Mouse (Mus musculus) naive thymus-derived CD4-positive, alpha-beta T cell, adult 2 months (primary cell): ENCODE measurements at regions not wholly inside any gene's neighbourhood (a gene's known extent, or its start where the extent isn't known, plus 50 kb on each side); places are given as distances from the start of the nearest gene placed in this dataset.

ENCODE experiments used
- DNase-seq: peaks from one replicate; pipeline ENCODE4 v3.0.0-alpha.2; 2011; ENCODE audit warnings: low read depth

DNA sequence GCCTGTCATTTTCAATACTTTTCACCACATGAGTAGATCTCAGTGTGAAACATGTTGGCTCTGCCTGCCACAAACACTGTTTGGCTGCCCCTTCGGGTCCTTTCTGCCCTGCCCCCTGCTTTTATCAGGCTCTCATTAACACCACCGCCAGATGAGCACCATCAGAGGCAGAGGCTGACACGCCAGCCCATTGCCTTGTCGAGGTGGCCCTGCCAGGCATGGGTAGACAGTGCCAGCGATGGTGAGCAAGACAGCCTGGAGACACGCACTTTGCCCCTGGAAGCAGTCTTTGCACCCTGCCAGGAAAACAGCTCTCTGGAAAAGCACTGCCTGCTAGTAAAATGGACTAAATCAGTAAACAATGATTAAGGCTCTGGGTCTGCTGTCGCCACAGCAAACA lies 158.2 kb downstream of the Gm10295 start:
- no peak for DNase-seq

DNA sequence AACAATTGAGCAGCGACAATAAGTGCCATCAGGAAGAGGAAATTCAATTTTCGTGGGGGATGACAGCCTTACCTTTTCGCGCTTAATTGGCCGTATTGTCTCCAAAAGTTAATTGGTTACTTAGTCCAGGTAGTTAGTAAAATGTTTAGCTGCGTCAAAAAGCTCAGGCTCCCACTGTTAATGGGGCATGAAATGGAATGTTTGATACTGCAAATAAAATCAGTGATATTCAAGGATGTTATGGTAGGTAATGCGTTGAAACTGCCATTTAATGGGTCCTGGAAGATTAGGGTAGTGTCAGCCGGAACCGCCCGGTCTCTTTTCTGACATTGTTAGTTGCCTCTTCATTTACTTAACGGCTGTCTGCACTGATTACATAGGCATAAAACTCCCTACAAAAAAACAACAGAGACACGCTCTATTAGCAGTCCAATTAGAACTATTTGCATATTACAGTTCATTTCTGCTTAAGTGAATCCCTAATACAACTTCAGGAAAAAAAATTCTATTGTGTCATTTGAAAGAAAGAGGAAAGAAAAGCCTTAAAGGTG lies 161.0 kb downstream of the Gm10295 start:
- no peak for DNase-seq

DNA sequence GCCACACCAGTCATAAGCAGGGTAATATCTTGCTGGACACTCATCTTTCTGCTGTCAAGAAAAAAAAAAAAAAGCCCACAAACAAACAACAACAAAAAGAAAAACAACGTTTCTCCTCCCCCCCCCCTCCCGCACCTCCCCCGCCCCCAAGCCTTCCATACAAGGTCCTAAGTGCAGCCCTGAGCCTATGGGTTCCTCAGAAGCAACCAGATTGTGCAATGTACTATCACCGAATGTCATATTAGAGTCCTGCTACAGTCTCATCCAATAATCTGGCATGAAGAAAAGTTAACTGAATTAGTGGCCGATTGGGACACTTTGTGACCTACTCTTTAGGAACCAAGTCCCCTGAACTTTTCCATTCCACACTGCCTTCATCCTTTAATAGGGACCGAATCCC lies 161.5 kb downstream of the Gm10295 start:
- DNase-seq, result no peak

DNA sequence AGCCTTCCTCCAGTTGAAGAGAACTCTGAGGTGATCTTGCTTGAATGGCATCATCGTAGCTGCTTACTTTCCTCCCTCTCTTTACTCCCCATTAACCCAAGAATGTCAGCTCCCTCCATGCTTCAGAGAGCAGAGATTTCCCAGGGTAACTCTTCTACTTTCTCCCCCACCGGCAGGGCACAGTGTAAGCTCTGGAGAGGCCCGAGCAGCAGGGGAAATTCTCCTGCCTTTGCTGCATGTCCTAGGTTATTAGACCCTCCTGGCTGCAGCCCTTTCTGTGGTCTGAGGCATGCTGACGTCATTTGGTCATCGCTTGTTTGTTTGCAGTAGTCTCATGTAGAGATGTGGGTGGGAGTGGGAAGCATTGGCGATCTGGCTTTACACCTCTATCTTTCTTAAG lies 163.2 kb downstream of the Gm10295 start:
- no peak for DNase-seq

DNA sequence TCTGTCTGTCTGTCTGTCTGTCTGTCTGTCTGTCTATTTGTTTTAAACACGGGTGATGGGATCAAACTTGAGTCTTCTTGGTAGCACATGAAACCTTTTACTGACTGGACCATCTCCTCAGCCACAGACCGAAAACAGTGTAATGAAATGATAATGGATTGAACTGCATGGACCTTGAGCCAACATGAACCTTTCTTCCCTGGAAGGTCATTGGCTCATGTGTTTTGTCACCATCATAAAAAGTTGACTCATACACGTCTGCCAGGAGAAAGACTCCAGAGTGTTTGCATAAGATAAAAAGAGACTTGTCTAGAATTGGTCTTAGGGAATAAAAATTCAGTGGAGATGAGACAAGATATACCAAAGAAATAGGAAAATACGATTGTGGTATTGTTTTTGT lies 176.4 kb downstream of the Gm10295 start:
- no peak for DNase-seq

DNA sequence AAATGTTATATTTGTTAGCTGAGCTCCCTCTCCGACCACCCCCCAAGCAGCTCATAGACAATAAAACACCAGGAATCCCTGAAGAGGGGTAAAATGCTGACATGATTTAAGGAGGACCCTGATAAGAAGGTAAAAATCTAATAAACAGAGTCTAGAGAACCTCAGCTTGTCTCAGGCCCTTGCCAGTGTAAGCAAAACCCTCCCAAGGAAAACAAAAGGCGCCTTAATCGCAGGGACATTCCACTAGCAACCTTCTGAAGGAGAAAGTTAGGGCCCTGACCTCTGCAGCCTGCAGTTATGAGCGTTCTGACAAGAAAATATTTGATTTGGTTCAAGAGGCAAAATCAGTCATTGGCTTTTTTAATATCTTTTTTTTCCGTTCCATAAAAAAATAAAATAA lies 212.2 kb downstream of the Gm10295 start:
- no peak for DNase-seq

DNA sequence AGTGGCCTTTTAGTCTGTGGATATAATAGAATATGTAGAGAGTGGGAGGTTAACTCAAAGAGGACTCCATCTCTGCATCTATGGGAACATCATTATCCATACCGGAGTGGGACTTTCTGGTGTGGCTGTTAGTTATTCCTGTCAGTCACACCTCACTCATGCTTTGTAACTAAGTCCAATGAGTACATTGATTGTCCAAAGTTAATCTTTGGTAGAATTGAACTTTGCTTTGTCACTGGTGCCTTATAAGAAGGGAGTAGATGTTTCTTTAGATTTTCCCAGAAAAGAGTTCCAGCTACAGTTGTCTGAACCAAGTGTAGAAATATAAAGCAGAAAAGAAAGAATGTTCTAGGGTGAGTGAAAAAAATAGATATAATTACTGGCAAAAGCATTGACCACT lies 221.3 kb downstream of the Gm10295 start:
- no peak for DNase-seq

DNA sequence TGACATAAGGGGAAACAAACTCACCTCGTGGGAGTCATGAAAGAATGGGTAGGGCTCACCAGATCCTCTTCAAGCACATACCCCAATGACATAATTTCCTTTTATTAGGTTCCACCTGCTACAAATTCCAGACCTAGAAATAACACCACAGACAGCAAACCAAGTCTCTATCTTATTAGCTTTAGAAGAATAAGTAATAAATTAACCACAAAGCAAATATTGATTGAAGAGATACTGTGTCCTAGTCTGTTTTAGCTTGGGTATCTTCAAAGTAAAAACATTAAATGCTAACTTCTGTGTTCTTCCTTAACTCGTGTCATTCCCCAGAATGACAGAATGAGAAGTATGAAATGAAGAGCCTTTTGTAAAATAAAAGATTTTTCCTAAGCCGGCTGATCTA lies 222.4 kb downstream of the Gm10295 start:
- no peak for DNase-seq

DNA sequence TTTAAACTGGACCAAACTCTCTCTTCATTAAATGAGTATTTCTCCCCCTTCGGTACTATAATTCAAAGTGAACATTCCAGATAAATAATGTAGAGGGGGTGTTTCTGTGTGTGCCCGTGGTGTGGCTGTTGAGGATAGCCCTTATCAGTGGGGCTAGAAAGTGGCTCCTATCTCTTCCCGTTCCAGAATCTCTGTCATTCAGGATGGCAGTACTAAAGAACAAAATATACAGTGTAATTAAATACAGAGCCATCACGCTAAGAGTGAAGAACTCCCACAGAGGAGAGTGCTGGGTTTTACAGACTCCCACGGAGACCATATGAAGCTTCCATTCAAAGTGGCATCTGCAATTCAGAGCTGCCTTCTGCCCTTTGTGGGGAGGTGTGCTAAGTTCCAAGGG lies 229.8 kb downstream of the Gm10295 start:
- DNase-seq, result no peak

DNA sequence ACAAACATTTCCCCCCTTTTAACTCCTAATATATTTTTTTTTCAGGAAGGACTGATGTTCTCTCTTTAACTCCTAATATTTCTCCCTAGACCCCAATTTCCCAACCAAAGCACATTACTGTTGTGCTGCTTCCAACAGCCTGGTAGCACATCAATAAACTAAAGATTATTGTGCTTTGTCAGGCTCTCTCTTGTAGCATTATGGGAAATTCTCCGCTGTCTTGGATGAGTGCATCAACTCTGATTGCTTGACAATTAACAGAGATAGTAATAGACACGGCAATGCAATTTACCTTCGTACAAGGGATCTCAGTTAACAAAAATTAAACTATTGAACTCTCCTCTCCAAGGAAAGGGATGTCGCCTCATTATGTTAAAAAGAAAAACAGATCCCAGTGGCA lies 230.3 kb downstream of the Gm10295 start:
- DNase-seq, result no peak

DNA sequence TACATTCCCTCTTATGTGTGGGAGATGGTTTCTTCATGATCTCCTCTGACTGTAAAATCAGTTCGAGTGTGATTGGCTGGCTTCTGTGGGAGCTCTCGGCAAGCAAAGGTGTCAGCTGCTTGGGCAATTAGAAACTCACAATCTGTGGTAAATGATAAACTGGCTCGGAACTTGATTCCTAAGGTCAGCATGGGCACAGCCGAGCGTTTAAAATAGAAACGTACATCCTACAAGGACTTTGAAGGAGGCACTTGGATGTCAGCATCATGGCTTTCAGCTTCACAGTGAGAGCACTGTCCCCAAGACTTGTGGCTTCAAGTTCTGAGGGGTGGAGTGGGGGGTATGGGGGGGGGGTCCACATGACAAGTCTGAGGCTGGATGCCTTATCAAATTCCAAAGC lies 231.3 kb downstream of the Gm10295 start:
- DNase-seq, result no peak

DNA sequence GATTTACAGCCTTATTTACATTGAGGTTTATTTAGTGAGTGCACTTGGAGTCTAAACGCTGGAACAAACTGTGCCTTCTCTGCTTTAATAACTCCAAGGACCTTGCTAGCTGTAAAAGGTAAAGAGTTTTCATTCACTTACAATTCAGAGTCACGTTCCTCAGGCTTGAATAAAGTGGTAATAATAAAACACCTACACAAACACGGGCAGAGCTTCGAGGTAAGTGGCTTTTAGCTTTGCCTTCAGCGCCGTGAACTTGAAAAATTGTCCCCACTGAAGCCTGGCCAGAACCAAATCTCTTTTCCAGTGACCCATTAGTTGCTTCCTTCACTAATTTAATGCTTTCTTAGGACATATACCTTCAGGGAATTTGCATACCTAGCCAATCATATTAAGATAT lies 244.2 kb downstream of the Gm10295 start:
- no peak for DNase-seq

DNA sequence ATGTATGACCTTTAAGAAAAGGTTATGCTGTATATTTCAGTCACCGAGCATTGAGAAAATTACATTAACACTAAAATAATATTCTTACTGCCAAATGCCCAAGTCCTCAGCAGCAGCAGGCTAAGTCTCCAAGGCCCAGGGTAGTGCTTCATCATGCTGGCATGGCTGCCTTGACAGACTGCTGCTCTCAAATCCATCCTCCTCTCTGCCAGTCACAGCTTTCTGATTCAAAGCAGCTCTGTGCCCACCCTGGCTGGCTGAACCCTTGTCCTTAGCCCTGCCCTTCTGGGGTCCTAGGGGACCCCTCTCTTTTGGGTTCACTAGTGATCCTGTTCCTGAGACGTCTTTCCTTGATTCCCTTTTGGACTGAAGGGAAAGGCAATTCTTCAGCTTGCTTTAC lies 251.0 kb downstream of the Gm10295 start:
- no peak for DNase-seq

DNA sequence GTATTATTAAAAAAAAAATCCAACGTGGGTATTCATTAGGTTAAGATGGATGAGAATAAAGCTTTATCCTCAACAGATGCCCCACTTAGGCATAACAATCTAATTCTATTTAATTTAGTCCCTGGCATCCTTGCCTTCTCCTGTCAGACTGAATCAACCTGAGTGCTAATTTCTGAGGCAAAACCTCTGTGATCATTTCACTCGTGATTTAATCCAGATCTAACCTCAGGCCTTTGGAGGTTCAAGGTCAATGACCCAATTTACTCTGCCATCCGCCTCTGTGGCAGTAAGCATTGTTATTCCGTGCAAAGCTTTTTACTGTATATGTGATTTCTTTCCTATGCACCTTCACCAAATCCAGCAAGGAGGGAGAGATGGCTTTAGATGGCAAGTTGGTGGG lies 253.0 kb downstream of the Gm10295 start:
- DNase-seq, result no peak

DNA sequence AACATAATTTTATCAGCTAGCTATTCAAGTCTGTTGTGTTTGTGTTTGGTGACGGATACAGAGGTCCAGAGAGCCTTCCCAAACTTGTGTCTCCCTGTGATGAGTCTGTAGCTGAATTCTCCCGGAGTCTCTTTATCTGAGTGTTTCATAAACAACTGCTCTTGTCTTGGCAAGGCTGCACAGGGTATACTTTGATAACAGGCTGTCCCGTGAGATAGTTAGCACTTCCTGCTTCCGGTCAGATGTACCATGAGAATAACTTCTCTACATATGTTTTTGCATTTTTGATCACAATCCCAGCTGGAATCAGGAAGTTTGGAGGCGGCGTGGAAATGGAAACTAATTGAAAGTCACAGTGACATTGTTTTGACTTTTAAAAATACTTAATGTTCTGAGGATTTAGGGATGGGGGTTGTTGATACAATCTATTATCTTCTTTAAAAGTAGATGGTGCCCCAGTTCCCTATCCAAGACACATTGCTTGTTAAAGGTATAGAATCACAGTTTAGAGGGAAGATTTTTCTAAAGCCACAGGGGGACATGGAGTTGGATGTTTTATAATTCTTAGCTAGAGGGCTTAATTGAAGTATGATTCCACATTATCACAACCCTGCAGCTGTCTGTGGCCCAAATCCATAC lies 257.9 kb downstream of the Gm10295 start:
- no peak for DNase-seq

DNA sequence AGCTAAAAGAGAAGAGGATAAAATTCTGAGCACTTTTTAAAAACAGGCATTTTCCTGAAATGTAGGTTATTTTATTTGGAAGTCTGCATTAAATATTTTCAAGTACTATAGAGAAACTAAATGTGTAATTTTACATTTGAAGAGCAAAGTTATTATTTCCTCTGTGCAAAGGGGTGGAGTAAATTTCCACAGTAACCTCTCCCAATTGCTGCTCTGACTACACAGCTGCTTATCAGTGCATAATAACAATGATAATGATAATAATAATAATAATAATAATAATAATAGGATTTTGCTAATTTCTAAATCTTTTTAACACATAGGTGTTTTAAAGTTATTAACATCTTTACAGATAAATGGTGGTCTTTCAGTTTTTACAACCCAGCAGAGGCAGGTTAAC lies 258.5 kb downstream of the Gm10295 start:
- DNase-seq, result no peak

DNA sequence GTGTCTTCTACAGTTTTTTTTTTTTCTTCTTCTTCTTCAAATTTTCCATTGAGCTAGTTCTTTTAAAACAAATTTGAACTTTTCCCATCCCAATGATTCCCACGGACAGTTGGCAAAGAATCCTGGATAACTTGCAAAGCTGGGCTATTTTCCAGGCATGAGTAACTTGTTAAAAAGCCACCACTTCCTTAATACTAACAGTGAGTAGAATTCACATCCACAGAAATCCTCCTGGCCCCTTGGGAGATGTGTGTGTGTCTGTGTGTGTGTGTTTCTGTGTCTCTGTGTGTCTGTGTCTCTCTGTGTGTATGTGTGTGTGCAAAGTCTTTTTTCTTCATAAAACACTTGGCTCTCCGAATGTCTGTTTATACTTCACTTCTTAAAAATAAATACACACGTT lies 259.0 kb downstream of the Gm10295 start:
- DNase-seq, result no peak

DNA sequence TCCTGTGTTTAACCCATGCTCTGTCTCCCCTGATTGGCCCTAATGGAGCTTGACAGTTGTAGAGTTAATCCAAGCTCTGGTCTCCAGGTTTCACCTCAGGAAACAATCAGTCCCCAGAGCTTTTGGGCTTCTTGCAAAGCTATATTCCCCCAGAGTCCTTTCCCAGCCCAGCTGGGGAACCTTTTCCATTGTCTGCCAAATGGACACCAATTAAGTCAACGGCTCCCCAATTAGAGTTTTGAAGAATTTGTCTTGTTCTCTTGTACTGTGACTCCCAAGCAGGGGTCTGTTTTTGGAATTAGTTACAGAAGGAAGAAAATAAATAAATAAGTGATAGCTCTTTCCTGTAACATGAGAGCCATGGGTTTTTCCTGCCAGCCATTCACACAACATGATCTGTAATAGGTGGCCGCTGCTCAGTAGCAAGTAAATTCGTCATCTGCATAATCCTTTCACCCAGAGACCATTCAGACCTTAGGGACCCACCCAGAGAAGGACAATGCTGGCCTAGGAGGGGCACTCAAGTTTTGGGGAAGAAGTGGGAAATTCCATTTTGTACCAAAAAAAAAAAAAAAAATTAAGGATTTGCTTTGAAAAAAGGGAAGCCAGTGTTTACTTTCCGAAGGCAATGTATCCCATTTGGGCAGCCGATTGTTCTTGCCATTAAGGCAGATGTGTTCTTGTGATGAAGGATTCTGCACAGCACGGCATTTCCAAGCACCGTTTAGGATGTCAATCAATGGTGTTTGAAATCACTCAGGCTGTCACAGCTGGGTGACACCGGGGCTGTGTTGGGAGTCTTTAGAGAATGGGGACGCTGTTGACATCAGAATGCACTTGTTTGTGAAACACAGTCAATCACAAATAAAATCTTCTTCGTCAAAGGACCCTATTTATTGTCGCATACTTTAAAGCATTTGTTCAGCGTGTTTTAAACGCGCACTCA lies 286.6 kb downstream of the Gm10295 start:
- DNase-seq, result no peak

DNA sequence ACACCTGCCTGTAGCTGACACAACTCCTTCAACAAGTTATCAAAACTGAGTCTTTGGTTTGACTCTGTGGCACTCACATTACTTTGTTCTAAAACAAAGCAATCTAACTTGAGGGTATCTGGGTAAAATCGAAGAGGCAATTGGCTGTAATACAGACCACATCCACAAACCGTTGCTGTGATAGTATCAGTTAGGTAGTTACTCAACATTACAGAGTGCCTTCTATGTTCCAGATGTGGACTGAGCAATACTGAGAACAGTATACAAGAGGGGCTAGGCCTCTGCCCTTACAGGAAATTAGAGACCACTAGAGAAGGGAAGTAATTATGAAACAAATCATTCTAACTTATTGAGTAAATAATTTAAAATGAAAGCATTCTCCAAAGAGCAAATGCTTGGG lies 300.5 kb downstream of the Gm10295 start:
- DNase-seq, result no peak

DNA sequence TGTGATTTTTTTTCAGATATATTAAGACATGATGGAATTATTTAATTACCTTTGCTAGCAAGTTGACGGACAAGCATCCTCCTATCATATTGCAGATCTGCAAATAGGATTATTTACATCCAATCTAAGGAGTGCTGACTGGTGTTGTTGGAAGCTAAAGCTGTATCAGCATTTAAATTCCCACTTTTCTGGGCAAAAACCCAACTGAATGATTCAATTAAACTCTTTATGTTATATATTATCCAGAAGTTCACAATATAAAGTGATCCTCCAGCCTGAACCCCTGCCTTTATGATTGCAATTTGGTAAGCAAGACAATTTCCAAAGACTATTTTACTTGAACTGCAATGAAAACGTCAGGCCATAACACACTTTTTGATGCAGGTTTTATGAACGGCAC lies 304.1 kb downstream of the Gm10295 start:
- no peak for DNase-seq

DNA sequence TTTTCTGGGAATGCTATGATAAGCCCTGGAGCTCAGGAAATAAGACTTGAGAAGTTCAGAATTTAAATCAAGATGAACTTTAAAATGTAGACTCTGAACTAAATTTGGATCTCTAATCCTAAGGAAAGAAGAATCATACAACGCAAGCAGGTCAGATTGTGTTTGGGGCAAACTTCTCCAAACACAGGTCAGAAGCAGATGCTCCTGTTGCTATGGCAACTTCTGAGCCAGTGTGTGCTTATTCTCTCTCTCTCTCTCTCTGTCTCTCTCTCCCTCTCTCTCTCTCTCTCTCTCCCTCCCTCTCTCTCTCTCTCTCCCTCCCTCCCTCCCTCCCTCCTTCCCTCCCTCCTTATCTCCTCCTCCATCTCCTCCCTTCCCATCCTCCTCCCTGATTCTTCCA lies 304.7 kb downstream of the Gm10295 start:
- no peak for DNase-seq

DNA sequence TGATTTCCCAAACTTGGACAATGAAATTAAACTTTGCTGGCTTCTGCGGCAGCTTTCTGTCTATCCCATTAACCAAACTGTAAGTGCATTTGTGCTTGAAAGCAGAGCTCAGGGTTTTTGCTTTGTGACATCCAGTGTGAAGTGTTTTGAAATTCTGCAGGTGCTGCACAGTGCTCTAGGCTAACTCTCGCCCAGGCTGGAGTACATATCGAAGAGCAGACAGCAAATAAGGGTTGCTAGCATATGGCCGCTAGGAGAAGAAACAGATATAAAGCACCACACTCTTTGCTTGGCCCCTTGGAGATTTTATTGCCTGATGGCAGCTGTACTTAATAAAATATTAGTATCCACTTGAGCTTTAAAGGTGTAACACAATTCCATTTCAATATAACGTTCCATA lies 307.5 kb downstream of the Gm10295 start:
- no peak for DNase-seq

DNA sequence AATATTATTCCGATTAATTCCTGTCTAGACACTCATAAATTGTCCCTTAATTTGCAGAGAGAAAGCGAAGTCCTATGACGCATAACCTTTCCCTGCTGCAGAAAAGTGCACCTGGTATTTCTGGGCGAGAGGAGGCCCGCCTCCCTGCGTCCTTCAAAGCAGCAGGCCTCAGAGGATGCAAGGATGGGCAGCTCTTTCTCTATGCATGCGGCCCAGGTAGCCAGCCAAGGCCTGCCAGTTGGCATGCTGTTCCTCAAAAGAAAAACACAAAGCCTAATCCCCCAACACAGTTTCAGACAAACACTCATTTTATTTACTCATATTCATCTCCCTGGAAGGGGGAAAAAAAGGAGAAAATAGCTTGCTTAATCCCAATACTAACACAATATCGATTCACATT lies 308.2 kb downstream of the Gm10295 start:
- no peak for DNase-seq
